Mouse (Mus musculus): ENCODE data around the gene Ece1.

The Ece1 gene

DNA sequence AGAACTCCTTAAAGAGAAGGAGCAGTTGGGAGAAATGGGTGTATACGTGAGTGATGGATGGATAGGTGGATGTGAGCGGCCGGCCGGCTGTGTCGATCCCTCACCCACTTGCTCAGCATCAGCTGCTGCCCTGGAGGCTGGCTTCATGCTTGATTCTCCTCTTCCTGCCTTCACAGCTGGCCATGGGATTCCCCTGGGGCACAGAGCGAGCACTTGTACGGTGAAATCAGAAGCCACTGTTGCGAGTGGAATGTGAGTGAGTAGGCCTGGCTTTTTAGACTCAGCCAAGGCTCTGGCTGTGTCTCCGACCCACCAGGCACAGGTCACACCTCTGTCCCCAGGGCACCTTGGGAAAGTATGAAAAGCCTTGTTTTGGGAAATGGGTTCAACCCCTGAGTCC, 20.6 kb downstream of the Ece1 start:
- DNase-seq (ENCODE audit: low spot score), result no peak

DNA sequence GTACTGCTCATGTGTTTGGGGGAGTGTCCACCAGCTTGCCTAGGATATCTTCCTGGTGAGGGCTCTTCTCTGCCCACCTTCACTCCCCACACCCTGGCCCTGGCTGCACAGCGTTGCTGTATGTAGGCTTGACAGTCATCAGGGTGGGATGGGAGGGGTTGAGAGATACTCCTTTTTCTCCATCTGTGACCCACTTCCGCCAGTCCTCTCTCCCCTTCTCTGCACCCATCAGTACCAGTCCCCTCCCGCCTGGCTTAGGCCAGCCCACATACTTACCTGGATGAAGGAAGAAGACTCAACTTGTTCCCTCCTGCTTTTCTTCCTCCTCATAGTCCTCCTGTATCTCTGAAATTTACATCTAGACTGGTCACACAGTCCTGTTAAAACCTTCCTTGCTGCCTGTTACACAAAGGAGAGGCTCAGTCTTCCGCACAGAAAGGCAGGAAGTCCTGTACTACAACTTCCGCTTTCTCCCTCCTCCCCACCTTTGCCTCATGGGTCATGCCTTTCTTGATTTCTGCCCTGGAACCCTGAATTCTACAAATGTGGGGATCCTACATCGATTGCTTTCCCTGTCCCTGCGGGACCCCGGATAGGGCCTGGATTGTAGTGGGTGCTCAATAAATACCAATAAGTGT, 21.6 kb downstream of the Ece1 start:
- no peak for DNase-seq (ENCODE audit: low spot score)

DNA sequence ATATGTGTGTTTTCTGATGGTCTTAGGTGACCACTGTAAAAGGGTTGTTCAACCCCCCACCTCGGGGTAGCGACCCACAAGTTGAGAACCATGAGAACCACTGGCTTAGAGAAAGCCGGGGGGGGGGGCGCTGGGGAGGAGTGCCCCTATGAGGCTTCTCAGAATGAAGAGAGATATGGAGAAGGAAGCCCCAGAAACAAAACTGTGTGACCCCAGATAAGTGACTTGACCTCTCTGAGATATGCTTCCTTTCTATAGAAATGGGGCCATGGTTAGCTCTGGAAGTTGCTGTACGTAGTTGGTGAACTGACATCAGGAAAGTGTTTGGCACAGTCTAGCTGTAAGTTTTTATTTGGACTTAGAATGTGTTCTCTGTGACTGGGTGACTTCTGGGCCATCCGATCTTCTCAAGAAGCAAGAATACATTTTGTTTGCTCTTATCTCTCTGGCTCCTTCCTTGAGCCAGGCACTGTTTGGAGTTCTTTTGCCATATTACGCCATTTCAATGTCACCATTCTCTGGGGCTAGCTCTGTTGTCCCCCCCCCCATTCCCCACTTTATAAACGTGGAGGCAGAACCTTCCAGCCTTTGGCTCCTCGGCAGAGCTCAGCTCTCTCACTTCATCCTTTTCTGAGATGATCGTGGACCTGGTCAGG, 25.4 kb downstream of the Ece1 start:
- no peak for DNase-seq (ENCODE audit: low spot score)

DNA sequence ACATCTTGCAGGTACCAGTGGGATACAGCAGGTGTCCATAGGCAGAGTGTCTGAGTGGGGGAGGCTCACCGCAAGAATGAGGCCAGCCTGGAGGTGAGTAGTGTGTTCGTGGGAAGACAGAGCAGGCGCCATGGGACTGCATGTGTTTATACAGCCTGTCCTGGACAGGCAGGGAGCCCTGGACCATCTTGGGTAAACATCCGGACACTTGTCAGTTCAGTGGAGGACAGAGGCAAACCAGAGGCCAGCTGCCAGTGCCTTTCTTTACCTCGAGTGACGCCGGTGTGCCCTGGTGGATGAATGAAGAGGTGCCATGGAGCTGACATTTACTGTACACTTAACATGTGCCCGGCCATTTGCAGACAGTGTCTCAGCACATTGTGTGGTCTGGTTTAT, 26.0 kb downstream of the Ece1 start:
- no peak for DNase-seq (ENCODE audit: low spot score)

DNA sequence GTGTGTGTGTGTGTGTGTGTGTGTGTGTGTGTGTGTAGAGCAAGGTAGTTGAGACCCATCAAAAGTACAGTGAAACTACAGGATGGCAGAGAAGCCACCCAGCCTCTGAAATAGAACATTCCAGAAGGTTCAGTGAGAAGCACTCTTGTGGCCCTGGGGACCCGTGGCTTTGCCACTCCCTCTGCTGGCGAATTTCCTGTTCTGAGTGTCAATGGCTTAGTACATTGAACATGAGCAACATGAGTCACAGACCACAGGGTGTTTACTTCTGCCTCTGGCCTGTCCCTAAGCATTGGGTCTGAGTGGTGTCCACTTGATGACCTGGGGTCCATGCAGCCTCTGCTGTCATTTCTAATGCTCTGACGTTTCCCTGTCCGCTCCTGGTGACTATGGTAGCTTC, 28.6 kb downstream of the Ece1 start:
- DNase-seq (ENCODE audit: low spot score), result no peak

DNA sequence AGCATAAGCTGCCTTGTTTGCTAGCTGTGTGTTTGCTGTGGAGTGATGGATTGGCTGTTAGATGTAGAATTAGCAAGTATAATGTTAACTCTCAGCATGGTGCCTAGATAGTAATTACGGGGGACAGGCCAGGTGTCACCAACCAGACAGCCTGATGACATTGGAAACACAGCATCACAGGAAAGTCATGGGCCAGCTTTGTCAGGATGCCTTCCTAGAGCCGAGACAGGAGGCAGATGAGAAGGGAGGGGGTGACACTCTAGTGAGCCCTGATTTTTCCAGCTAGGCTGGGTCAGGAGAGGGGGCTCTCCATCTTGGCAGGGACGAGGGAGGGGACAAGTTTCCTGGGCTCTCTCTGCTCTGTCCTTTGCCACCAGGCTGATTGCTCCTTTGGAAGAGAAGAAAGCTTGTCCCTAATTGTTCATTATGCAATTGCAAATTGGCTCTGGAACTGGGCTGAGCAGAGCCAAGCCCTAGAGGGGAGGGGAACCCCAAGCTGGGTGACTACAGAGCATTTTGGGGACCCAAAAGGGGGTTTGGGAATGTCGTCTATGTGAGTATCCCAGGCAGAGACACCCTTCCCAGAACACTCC, 29.6 kb downstream of the Ece1 start:
- peak; percentile 40 for DNase-seq (ENCODE audit: low spot score)

DNA sequence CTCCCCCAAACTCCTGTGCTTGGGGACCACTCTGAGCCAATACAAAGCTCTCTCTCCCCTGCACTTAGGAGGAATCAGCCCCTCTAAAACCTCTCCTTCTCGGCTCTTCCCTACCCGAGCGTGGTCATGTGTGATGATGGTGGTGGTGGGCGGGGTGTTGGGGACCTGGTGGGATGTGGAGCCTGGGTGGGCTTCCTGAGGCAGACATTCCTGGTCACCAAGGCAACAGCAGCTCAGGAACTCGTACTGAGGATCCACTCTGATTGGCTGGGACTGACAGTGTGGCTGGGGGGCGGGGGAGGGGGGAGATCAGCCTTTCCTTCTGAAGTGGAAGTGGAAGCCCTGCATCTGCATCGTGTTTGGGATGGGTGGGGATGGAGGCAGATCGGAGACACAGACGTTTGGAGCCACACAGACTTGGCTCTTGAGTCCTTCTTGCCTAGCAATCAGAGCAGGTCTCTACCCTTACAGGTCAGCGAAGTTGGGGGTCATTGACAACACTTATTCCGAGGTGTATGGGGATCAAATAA, 30.7 kb downstream of the Ece1 start:
- DNase-seq (ENCODE audit: low spot score), result peak; percentile 76

DNA sequence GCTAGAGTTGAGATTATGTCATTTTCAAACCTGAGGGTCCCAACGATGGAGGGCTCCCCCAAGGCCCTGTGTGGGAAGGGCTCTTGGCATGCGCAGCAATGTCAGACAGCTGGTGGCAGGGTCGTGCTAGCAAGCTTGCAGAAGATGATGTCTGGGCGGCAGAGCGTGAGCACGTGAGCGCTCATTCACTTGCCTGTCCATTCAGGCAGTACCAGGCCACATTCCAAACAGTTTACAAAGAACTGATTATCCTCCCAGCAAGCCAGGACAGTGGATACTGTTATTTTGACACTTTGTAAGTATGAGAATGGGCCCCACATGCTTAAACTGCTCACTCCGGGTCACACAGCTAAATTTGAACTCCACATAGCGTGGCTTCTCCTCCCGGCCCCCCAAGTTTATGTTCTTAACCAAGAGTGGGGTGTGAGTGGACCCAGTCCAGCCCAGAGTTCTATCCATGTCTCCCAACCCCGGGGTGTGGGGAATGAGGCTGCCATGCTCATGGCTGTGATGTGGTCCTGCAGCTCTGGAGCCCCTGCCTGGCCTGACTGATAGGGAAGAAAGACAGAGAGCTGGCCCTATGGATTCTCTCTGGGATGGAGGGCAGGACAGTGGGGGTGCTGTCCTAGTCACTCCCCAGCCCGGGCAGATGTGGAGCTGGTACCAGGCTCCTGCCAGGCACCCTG, 34.7 kb downstream of the Ece1 start:
- DNase-seq (ENCODE audit: low spot score), result peak; percentile 64

DNA sequence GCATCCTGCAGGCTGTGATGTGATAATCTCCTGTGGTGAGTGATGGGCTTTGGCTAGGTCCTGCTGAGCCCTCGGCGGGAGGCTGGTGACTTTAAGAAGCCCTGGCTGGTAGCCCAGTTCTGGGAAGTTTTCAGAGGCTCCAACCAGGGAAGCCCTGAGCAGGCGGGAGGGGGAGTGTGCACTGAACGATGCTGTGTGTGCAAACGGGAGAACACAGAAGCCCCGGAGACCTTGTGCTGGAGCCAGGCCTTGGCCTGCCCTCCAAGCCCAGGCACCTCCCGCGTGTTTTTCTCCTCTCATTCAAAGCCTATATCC, 35.2 kb downstream of the Ece1 start:
- DNase-seq (ENCODE audit: low spot score), result no peak

DNA sequence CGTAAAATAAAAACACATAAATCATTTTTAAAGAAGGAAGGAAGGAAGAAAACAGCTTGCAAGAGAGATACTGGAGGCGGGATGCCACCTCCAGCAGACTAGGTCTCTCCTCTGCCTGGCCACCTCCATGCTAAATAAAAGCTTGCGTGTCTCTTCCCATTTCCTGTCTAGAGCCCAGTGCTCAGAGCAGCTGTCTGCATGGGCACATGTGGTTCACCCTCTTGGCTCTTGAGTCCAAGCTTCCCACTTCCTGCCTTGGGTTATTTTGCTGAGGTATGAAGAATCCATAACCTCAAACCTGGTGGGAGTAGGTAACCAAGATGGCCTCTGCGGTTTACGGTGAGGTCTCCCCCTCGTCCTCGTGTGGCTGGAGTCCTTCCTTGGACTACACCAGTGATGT, 36.5 kb downstream of the Ece1 start:
- DNase-seq (ENCODE audit: low spot score), result no peak

DNA sequence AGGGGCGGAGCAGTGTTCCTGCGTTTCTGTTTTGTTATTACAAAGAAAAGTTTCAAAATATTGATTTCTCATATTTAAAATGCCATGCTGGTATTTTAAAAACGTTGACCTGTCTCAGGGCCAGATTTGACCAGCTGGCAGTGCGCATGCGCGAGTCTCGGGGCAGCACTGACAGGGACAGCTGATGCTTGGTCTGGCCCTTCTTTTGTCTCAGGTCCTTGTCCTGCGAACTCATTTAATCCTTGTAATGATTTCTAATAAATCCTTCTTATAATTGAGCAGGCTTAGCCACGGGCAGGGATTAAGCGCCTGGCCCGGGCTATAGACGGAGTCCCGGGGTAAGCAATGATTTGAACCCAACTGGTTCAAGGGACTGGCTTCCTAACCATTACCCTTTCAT, 40.2 kb downstream of the Ece1 start:
- DNase-seq (ENCODE audit: low spot score), result peak; percentile 46

DNA sequence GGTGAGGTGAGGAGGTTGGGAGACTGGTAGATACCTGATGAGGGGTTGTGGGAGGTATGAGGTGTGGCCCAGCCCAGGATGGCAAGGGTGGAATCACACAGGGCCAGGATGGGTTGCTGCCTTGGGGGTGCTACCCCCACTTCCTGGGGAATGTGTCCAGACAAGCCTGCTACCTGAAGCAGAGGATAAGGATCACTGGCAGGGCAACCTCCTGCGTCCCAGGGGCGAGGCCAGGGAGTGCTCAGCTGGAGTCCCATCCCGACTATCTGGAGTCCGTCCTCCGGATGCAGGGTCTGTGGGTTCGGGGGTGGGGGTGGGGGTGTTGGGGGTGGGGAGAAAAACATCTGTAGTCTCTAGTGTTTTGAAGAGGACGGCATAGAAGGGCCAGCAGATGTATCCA, 40.8 kb downstream of the Ece1 start:
- DNase-seq (ENCODE audit: low spot score), result no peak

DNA sequence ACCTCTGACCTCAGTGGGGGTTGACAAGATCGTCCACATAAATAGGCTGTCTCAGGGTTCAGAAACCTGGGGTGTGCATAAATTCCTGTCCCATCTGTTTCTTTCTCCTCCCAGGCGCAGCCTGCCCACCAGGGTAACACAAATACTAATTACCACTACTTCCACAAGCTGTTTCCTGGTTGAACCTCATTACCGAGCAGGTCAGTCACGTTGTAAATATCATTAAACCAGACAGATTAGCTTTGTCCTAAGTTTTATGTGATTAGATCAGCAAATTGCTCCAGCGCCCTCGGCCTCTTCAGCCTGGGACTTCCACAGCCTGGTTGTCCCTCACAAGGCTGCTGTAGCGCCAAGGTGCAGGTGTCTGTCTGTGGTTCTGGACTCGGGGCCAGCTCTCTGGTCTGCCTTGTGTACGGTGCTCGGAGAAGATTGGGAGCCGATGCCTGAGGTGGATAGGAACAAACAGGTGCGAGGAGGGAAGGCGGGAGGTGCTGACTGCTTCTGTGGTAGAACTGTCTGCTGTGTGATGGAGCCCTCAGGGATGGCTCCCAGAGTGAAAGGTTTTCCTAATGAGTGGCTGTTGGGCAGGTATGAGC, 43.0 kb downstream of the Ece1 start:
- no peak for DNase-seq (ENCODE audit: low spot score)

DNA sequence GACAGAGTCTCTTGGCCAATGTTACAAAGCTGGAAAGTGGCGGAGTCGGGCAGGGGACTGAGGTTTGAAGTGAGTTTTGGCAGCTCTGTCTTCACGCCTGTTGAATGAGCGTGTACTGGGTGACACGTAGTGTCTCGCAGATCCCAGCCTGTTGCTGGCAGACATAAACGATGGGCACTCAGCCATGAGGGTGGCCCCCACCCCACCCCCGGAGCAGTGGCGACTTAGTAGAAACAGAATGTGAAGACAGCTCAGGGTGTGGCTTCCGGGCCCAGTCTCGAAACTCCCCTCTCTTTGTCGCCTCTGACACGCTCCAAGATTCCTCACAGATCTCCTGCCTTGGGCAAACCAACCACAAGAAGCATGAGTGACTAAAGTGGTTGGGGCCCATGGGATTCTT, 45.9 kb downstream of the Ece1 start:
- DNase-seq (ENCODE audit: low spot score), result no peak

DNA sequence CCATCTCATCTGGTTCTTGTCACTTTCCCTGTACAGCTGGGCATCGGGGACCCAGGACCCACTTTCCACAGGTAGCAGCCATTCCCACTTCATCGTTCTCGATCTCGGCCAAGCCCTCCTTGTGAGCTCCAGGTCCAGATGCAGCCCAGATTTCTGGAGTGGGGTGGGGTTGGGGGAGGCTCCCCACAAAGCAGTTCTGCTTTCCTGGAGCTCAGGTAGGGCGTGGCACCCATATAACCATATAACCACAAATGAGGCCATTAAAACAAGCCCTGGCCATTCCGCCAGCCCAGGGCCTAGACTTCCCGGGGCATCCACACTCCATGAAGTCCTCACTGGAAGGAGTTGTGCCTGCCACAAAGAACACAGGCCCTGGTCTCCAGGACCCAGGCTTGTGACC, 46.5 kb downstream of the Ece1 start:
- DNase-seq (ENCODE audit: low spot score), result no peak

DNA sequence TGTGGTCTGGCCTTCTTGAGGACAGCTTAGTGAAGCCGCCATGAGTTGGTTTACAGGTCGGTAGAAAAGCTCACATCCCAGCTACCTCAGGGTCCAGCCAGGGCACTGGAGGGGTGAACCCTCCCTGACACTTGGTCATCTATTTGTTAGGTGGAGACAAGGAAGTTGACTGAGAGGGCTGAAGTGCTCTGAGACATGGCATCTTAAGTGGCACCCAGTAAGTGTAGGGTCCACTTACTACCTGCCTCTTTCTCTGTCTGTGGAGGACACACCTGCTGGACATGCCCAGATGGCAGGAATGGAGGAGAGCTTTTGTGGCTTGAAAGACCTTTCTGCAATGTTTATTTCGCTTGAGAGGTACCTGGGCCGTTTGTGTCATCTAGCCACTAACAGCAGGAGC, 46.9 kb downstream of the Ece1 start:
- DNase-seq (ENCODE audit: low spot score), result no peak

DNA sequence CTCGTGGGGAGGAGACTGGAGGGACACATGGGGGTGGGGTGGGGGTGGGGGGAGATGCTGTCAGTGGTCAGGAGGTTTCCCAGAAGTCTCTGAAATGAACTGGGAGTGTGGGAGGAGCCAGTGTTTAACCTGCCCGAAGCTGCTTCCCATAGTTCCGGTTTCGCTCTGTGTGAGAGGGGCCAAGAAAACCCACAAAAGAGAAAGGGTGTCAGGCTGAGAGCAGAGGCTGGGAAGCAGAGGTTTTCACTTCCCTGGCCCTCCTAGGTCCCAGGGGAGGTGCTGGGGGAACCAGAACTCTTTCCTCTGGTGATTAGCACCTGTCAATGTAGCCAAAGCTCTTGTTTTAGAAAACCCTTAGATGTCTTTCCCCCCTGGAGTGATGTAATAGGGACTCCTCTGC, 47.4 kb downstream of the Ece1 start:
- no peak for DNase-seq (ENCODE audit: low spot score)

DNA sequence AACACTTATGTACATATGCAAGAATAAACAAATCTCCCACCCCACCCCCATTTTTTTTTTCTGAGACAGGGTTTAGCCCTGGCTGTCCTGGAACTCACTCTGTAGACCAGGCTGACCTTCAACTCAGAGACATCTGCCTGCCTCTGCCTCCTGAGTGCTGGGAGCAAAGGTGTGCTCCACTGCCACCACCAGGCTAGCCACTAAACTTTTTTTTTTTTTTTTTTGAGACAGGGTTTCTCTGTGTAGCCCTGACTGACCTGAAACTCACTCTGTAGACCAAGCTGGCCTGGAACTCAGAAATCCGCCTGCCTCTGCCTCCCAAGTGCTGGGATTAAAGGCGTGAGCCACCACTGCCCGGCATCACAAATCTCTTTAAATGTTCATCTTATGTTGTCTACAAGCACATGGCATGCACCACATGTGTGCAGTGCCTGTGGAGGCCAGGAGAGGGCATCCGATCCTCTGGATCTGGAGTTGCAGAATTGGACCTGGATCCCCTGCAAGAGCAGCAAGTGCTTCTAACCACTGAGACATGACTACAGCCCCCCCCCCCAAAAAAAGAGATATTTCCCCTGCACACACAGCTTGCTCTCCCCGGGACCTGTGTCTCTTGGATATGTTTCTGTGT, 48.5 kb downstream of the Ece1 start:
- DNase-seq (ENCODE audit: low spot score), result no peak

DNA sequence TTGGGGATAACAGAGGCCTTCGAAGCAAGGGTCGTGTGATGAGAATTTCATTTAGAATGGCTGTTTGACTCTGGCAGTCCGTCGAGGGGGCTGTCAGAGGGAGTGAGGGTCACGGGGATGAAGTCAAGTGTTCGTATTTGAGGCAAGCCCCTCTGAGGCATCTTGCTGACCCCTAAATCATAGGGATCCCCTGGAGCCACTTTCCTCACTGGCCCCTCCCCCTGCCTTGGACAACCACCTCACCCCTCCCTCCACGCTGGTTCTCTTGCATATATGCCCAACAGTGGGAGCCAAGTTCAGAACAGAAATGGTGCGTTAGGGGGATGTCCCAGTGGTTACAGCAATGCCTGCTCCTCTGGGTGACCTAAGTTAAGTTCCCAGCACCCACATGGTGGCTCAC, 49.6 kb downstream of the Ece1 start:
- no peak for DNase-seq (ENCODE audit: low spot score)

DNA sequence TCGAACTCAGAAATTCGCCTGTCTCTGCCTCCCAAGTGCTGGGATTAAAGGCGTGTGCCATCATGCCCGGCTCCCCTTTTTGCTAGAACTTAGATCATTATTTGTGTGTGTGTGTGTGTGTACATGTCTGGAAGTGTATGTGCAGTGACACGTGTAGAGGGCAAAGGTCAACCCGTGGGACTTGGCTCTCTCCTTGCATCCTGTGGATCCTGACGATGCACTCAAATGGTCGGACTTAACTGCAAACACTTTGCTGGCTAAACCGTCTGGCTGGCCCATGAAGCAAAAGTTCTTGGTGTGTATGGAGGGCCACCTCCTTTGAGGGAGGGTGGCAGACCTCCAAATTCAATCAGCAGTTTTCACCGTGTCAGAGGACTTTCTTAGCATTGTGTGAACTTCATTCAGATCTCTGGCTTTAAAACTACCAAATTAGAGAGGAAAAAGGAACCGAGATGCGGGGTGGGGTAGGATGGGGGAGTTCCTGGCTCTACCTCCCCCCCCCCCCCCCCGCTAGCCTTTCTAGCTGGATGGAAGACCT, 50.8 kb downstream of the Ece1 start:
- no peak for DNase-seq (ENCODE audit: low spot score)

DNA sequence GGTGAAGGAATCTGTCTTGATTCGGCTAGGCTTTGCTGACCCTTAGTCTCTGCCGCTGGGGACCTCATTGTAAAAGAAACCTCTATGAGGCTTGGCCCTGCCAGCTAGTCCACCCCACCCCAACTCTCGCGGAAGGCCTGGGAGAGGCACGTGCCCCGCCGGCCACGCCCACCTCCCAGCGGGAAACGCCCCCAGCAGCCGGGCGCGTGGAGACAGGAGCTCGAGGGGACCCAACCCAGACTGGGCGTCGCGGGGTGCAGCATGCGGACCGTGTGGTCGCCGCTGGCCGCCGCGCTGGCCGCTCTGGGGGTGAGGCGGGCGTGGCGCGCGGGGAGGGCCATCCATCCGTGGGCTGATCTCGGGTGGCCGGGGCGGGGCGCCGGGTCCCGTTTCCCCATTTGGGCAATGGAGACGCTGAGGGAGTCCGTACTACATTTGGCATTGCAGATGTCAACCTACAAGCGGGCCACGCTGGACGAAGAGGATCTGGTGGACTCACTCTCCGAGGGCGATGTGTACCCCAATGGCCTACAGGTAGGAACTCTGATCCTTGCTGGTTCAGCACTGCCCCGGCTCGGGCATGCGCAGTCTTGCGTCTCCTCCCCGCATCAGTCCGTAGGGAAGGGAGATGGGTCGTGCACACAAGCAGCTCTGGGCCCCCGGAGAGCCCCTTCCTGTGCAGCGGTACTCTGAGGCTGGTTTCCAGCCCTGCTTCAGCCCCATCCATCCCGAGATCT, 51.5 kb downstream of the Ece1 start:
- peak; percentile 76 for DNase-seq (ENCODE audit: low spot score)
